Mouse (Mus musculus) naive thymus-derived CD4-positive, alpha-beta T cell, adult 2 months (primary cell): ENCODE data around the gene Vmn1r226.

Source experiments
- DNase-seq: peaks from one replicate; pipeline ENCODE4 v3.0.0-alpha.2; 2011; ENCODE audit warnings: low read depth

The Vmn1r226 gene

DNA sequence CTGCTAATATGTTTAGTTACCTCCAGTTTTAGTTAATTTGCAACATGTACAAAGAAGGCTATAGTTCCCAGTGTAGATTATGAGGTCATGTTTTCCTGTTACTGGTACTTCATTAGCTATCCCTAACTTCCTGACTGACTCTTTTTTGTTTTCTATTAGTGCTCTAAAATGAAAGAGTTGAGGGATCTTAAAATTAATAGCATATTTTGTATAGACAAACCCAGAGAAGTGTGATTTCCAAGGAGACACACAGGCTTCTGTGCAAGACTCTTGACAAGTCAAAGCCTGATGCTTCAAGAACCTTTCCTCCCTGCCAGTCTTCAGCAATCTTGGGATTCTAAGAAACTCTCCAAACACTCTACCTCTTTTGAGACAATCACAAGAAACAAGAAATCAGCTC, at the start of gene Vmn1r226:
TSS of gene Vmn1r226 (plus strand) at position 301 of the 400 bp plus-strand sequence.
- no peak for DNase-seq

DNA sequence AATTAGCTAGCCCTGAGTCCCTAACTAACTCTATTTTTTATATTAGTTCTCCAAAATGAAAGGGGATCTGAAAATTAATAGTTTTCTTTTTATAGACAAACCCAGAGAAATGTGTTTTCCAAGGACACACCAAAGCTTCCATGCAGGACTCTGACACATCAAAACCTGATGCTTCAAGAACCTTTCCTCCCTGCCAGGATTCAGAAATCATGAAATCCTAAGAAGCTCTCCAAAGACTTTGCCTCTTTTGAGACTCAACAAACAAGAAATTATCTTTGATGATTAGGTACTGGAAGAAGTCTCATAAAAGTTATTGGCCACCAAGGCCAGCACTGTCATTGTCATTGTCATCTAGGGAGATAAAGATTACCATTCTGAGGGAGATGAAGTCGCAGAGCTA, 46.9 kb downstream of the Vmn1r226 start, which contains the start of gene Vmn1r227:
TSS of gene Vmn1r227 (plus strand) at position 301 of the 400 bp plus-strand sequence.
- no peak for DNase-seq
